Mouse (Mus musculus) forebrain, embryonic 12.5 days (tissue): Measurements from ENCODE around the gene Uso1. TPM values are rescaled to one million over a fixed set of nuclear protein-coding genes. Genes with fewer than 3 reads are reported as not detected.

Source experiments
- ATAC-seq: fragments of 200-750 bp; cut with Nextera tagmentation; 2 replicates; pipeline ENCODE4 v1.8.0; 2017; ENCODE audit warnings: moderate TSS enrichment; ENCODE audit not compliant: low FRiP score
- H3K27ac ChIP-seq: fragments of 300-500 bp; sonication (generic); 2 replicates; pipeline ENCODE4 v1.5.1; 2016; ENCODE audit warnings: mild to moderate bottlenecking
- H3K27me3 ChIP-seq: fragments of 300-500 bp; sonication (generic); 2 replicates; pipeline ENCODE4 v1.6.1; 2016; ENCODE audit warnings: mild to moderate bottlenecking
- H3K36me3 ChIP-seq: fragments of 300-500 bp; sonication (generic); replicated peaks from 2 replicates; pipeline ENCODE4 v1.6.1; 2016; ENCODE audit warnings: mild to moderate bottlenecking
- H3K4me1 ChIP-seq: fragments of 300-500 bp; sonication (generic); 2 replicates; pipeline ENCODE4 v1.6.1; 2016
- H3K4me2 ChIP-seq: fragments of 300-500 bp; sonication (generic); 2 replicates; pipeline ENCODE4 v1.6.1; 2016; ENCODE audit warnings: mild to moderate bottlenecking, moderate library complexity
- H3K4me3 ChIP-seq: fragments of 300-500 bp; sonication (generic); replicated peaks from 2 replicates; pipeline ENCODE4 v1.5.1; 2016; ENCODE audit warnings: mild to moderate bottlenecking
- H3K9ac ChIP-seq: fragments of 300-500 bp; sonication (generic); 2 replicates; pipeline ENCODE4 v1.6.1; 2016; ENCODE audit warnings: mild to moderate bottlenecking
- H3K9me3 ChIP-seq: fragments of 300-500 bp; sonication (generic); 2 replicates; pipeline ENCODE4 v1.6.1; 2016
- WGBS: fragments of 180-500 bp; shearing (Covaris S2); methylation state at CpG from one replicate; pipeline ENCODE4 v1.1.7; 2016; 5-methylcytosine and 5-hydroxymethylcytosine counted together
- polyA plus RNA-seq: library from polyadenylated mRNA; unstranded; fragments of >200 nt; fragmentation: Nextera tagmentation; extraction: Ambion mirVana; gene quantifications from 2 replicates; pipeline ENCODE4 v1.2.1, GENCODE M21; 2016

Uso1 gene
- polyA plus RNA-seq, 1 experiment from 2014 or later = 48.1 TPM

GRCm38 (mm10) chr5:92233366-92233765, 95.6 kb downstream of the Uso1 start:
- 90% methylated on average over 4 of the region's 4 CpGs for WGBS
- Histone ChIP-seq H3K36me3 (no peaks in the 10 kb centered on the region), H3K9ac (no peak overlapping the region), H3K27ac (no peak overlapping the region), H3K9me3 (no peaks in the 10 kb centered on the region), H3K4me2 (no peak overlapping the region), H3K4me1 (no peaks in the 10 kb centered on the region), H3K27me3 (no peaks in the 10 kb centered on the region), H3K4me3 (no peak overlapping the region)
- ATAC-seq = no peak

GRCm38 (mm10) chr5:92234939-92235557, 97.3 kb downstream of the Uso1 start:
- Histone ChIP-seq H3K4me1 (no peaks in the 10 kb centered on the region), H3K36me3 (no peaks in the 10 kb centered on the region), H3K4me3 (no peak overlapping the region), H3K9me3 (no peaks in the 10 kb centered on the region), H3K27me3 (peaks cover 3% of the 10 kb centered on the region; the same call in 1 of the 2 replicates), H3K4me2 (no peak overlapping the region), H3K27ac (no peak overlapping the region), H3K9ac (no peak overlapping the region)
- 80% methylated on average over 5 of the region's 5 CpGs for WGBS
- ATAC-seq = no peak

- H3K36me3 ChIP-seq = no peaks in the 10 kb centered on the region
- H3K4me2 ChIP-seq = peak overlapping the region; percentile 22; the same call in 1 of the 2 replicates
- H3K4me3 ChIP-seq = no peak overlapping the region
- WGBS = 46% methylated on average over 29 of the region's 29 CpGs
- no peak overlapping the region for H3K9ac ChIP-seq
- no peaks in the 10 kb centered on the region for H3K4me1 ChIP-seq
- peaks cover 3% of the 10 kb centered on the region; the same call in 1 of the 2 replicates for H3K27me3 ChIP-seq
- no peaks in the 10 kb centered on the region for H3K9me3 ChIP-seq
- H3K27ac ChIP-seq = no peak overlapping the region
- ATAC-seq = peak; percentile 73
Measured at GRCm38 (mm10) chr5:92239333-92240232, 101.8 kb downstream of the Uso1 start.

- H3K9me3 ChIP-seq = no peaks in the 10 kb centered on the region
- no peaks in the 10 kb centered on the region for H3K36me3 ChIP-seq
- peaks cover 3% of the 10 kb centered on the region; the same call in 1 of the 2 replicates for H3K27me3 ChIP-seq
- no peak overlapping the region for H3K4me2 ChIP-seq
- 90% methylated on average over 12 of the region's 12 CpGs for WGBS
- H3K9ac ChIP-seq = no peak overlapping the region
- H3K4me3 ChIP-seq = no peak overlapping the region
- no peak for ATAC-seq
- H3K27ac ChIP-seq = no peak overlapping the region
- no peaks in the 10 kb centered on the region for H3K4me1 ChIP-seq
Measured at GRCm38 (mm10) chr5:92240769-92241168, 103.0 kb downstream of the Uso1 start.

GRCm38 (mm10) chr5:92244900-92245299, 107.2 kb downstream of the Uso1 start:
- no peak overlapping the region for H3K4me2 ChIP-seq
- no peak overlapping the region for H3K27ac ChIP-seq
- H3K4me3 ChIP-seq = no peak overlapping the region
- no peaks in the 10 kb centered on the region for H3K36me3 ChIP-seq
- no peak overlapping the region for H3K9ac ChIP-seq
- no peaks in the 10 kb centered on the region for H3K9me3 ChIP-seq
- no peaks in the 10 kb centered on the region for H3K4me1 ChIP-seq
- WGBS = 97% methylated on average over 2 of the region's 2 CpGs
- no peak for ATAC-seq
- no peaks in the 10 kb centered on the region for H3K27me3 ChIP-seq

- WGBS = 96% methylated on average over 9 of the region's 9 CpGs
- no peaks in the 10 kb centered on the region for H3K27me3 ChIP-seq
- no peak overlapping the region for H3K9ac ChIP-seq
- ATAC-seq = no peak
- no peak overlapping the region for H3K27ac ChIP-seq
- no peak overlapping the region for H3K4me3 ChIP-seq
- no peak overlapping the region for H3K4me2 ChIP-seq
- H3K36me3 ChIP-seq = no peaks in the 10 kb centered on the region
- H3K9me3 ChIP-seq = no peaks in the 10 kb centered on the region
- H3K4me1 ChIP-seq = no peaks in the 10 kb centered on the region
Measured at GRCm38 (mm10) chr5:92245483-92245882, 107.7 kb downstream of the Uso1 start.

GRCm38 (mm10) chr5:92248614-92249013, 110.9 kb downstream of the Uso1 start:
- Histone ChIP-seq H3K9ac (no peak overlapping the region), H3K4me1 (no peaks in the 10 kb centered on the region; the same call in 1 of the 2 replicates), H3K9me3 (no peaks in the 10 kb centered on the region), H3K4me3 (no peak overlapping the region), H3K36me3 (no peaks in the 10 kb centered on the region), H3K4me2 (no peak overlapping the region), H3K27me3 (no peaks in the 10 kb centered on the region), H3K27ac (no peak overlapping the region)
- ATAC-seq = no peak
- 89% methylated on average over 11 of the region's 11 CpGs for WGBS

GRCm38 (mm10) chr5:92252031-92252430, 114.3 kb downstream of the Uso1 start:
- Histone ChIP-seq H3K27me3 (no peaks in the 10 kb centered on the region), H3K4me2 (no peak overlapping the region), H3K4me1 (peaks cover 10% of the 10 kb centered on the region), H3K9ac (no peak overlapping the region), H3K36me3 (no peaks in the 10 kb centered on the region), H3K9me3 (no peaks in the 10 kb centered on the region), H3K27ac (no peak overlapping the region), H3K4me3 (no peak overlapping the region)
- no peak for ATAC-seq
- WGBS = 93% methylated on average over 6 of the region's 6 CpGs

Other genes with a start within 250 kb of the Uso1 start
- gene Rchy1, start 174.9 kb upstream of the Uso1 start, polyA plus RNA-seq = 61.2 and 65.2 TPM in 2 replicates
- gene Odaph, start 150.5 kb upstream of the Uso1 start, polyA plus RNA-seq = not detected in 2 replicates
- gene Cdkl2, start 94.1 kb upstream of the Uso1 start, polyA plus RNA-seq = 0.77 and 0.88 TPM in 2 replicates
- gene G3bp2, start 54.2 kb upstream of the Uso1 start, polyA plus RNA-seq = 305 and 322 TPM in 2 replicates
- gene U90926, start 77.5 kb downstream of the Uso1 start, polyA plus RNA-seq = not detected in 2 replicates
- 0.14 and 0.34 TPM in 2 replicates for gene Ppef2, start 118.3 kb downstream of the Uso1 start, polyA plus RNA-seq
- gene Naaa, start 140.2 kb downstream of the Uso1 start, polyA plus RNA-seq = 3.7 and 4.1 TPM in 2 replicates
- 41.8 and 42.0 TPM in 2 replicates for gene Sdad1, start 172.5 kb downstream of the Uso1 start, polyA plus RNA-seq
- gene Cxcl9, start 190.1 kb downstream of the Uso1 start, polyA plus RNA-seq = not detected in 2 replicates
- gene Art3, start 193.9 kb downstream of the Uso1 start, polyA plus RNA-seq = 0.79 and 0.83 TPM in 2 replicates
- gene Cxcl10, start 211.0 kb downstream of the Uso1 start, polyA plus RNA-seq = 0.29 TPM in 1 of 2 replicates, not detected in the other